Mouse (Mus musculus) midbrain, embryonic 16.5 days (tissue): ENCODE results near the gene Adgrf3. TPM values are rescaled to one million over a fixed set of nuclear protein-coding genes. Genes with fewer than 3 reads are reported as not detected.

Source experiments
- ATAC-seq: fragments of 200-750 bp; cut with Nextera tagmentation; 2 replicates; pipeline ENCODE4 v1.8.0; 2017; ENCODE audit warnings: moderate TSS enrichment
- H3K27ac ChIP-seq: fragments of 300-500 bp; sonication (generic); 2 replicates; pipeline ENCODE4 v1.5.1; 2014; ENCODE audit warnings: mild to moderate bottlenecking, low read length, mixed read lengths
- H3K27me3 ChIP-seq: fragments of 300-500 bp; sonication (generic); 2 replicates; pipeline ENCODE4 v1.6.1; 2014; ENCODE audit warnings: low read depth, low read length, mixed read lengths; ENCODE audit not compliant: control insufficient read depth, insufficient read depth
- H3K36me3 ChIP-seq: fragments of 300-500 bp; sonication (generic); 2 replicates; pipeline ENCODE4 v1.6.1; 2014; ENCODE audit warnings: mild to moderate bottlenecking, low read length, moderate library complexity, mixed read lengths; ENCODE audit not compliant: control insufficient read depth, insufficient read depth
- H3K4me1 ChIP-seq: fragments of 300-500 bp; sonication (generic); 2 replicates; pipeline ENCODE4 v1.6.1; 2014; ENCODE audit warnings: mild to moderate bottlenecking, low read length, mixed read lengths; ENCODE audit not compliant: control insufficient read depth, insufficient read depth
- H3K4me2 ChIP-seq: fragments of 300-500 bp; sonication (generic); 2 replicates; pipeline ENCODE4 v1.6.1; 2014; ENCODE audit warnings: mild to moderate bottlenecking, low read length, mixed read lengths
- H3K4me3 ChIP-seq: fragments of 300-500 bp; sonication (generic); 2 replicates; pipeline ENCODE4 v1.5.1; 2014; ENCODE audit warnings: low read depth, mild to moderate bottlenecking, low read length, moderate library complexity, mixed read lengths
- H3K9ac ChIP-seq: fragments of 300-500 bp; sonication (generic); 2 replicates; pipeline ENCODE4 v1.6.1; 2014; ENCODE audit warnings: low read depth, low read length, mixed read lengths
- H3K9me3 ChIP-seq: fragments of 300-500 bp; sonication (generic); replicated peaks from 2 replicates; pipeline ENCODE4 v1.6.1; 2014; ENCODE audit warnings: mild to moderate bottlenecking, low read length, mixed read lengths; ENCODE audit not compliant: control insufficient read depth, poor library complexity, severe bottlenecking
- WGBS: fragments of 180-500 bp; shearing (Covaris S2); extraction: QIAGEN DNeasy Blood & Tissue Kit; methylation state at CpG from one replicate; pipeline ENCODE4 v1.1.7; 2014; 5-methylcytosine and 5-hydroxymethylcytosine counted together
- polyA plus RNA-seq: library from polyadenylated mRNA; unstranded; fragments of >200 nt; fragmentation: Nextera tagmentation; extraction: Ambion mirVana; gene quantifications from 2 replicates; pipeline ENCODE4 v1.2.1, GENCODE M21; 2015

Gene Adgrf3
- polyA plus RNA-seq, 1 experiment from 2014 or later = not detected

GRCm38 (mm10) chr5:30233042-30233441, 27.5 kb upstream of the Adgrf3 start:
- H3K4me2 ChIP-seq = peak overlapping the region; percentile 64
- WGBS = under 1% methylated on average over 15 of the region's 15 CpGs
- H3K9ac ChIP-seq = peak overlapping the region; percentile 91
- ATAC-seq = peak; percentile 13; the same call in 1 of the 2 replicates
- H3K9me3 ChIP-seq = no peaks in the 10 kb centered on the region
- peaks cover 25% of the 10 kb centered on the region for H3K4me1 ChIP-seq
- H3K27me3 ChIP-seq = no peaks in the 10 kb centered on the region
- H3K27ac ChIP-seq = peak overlapping the region; percentile 91
- H3K36me3 ChIP-seq = no peaks in the 10 kb centered on the region
- peak overlapping the region; percentile 69 for H3K4me3 ChIP-seq

GRCm38 (mm10) chr5:30232271-30232971, 26.9 kb upstream of the Adgrf3 start, which contains the start of gene Selenoi:
TSS of gene Selenoi (plus strand) at chr5:30232581.
- Histone ChIP-seq H3K27ac (peak within 1 kb of the TSS; percentile 91), H3K4me1 (peaks cover 25% of the 10 kb centered on the region), H3K4me3 (peak within 1 kb of the TSS; percentile 69), H3K9me3 (no peaks in the 10 kb centered on the region), H3K4me2 (peak within 1 kb of the TSS; percentile 79), H3K9ac (peak within 1 kb of the TSS; percentile 91), H3K27me3 (no peaks in the 10 kb centered on the region), H3K36me3 (no peaks in the 10 kb centered on the region)
- WGBS = 1% methylated on average over 71 of the region's 71 CpGs
- peak; percentile 100 for ATAC-seq

- H3K27ac ChIP-seq = peak overlapping the region; percentile 91
- H3K4me1 ChIP-seq = peaks cover 25% of the 10 kb centered on the region
- no peaks in the 10 kb centered on the region for H3K27me3 ChIP-seq
- peak overlapping the region; percentile 79 for H3K4me2 ChIP-seq
- H3K36me3 ChIP-seq = no peaks in the 10 kb centered on the region
- WGBS = 37% methylated on average over 16 of the region's 16 CpGs
- ATAC-seq = no peak
- peak overlapping the region; percentile 69 for H3K4me3 ChIP-seq
- H3K9me3 ChIP-seq = no peaks in the 10 kb centered on the region
- peak overlapping the region; percentile 68 for H3K9ac ChIP-seq
Measured at GRCm38 (mm10) chr5:30231891-30232270, 26.4 kb upstream of the Adgrf3 start.

GRCm38 (mm10) chr5:30230901-30231300, 25.4 kb upstream of the Adgrf3 start:
- 82% methylated on average over 4 of the region's 4 CpGs for WGBS
- H3K9me3 ChIP-seq = no peaks in the 10 kb centered on the region
- H3K4me1 ChIP-seq = peaks cover 25% of the 10 kb centered on the region
- no peaks in the 10 kb centered on the region for H3K27me3 ChIP-seq
- H3K9ac ChIP-seq = no peak overlapping the region
- no peak for ATAC-seq
- H3K4me3 ChIP-seq = no peak overlapping the region
- no peak overlapping the region for H3K4me2 ChIP-seq
- H3K36me3 ChIP-seq = no peaks in the 10 kb centered on the region
- H3K27ac ChIP-seq = no peak overlapping the region

- H3K36me3 ChIP-seq = peaks cover 3% of the 10 kb centered on the region; the same call in 1 of the 2 replicates
- H3K4me3 ChIP-seq = no peak overlapping the region
- ATAC-seq = no peak
- no peaks in the 10 kb centered on the region for H3K4me1 ChIP-seq
- WGBS = 98% methylated on average over 8 of the region's 8 CpGs
- no peak overlapping the region for H3K4me2 ChIP-seq
- no peaks in the 10 kb centered on the region for H3K27me3 ChIP-seq
- no peak overlapping the region for H3K27ac ChIP-seq
- H3K9me3 ChIP-seq = no peaks in the 10 kb centered on the region
- no peak overlapping the region for H3K9ac ChIP-seq
Measured at GRCm38 (mm10) chr5:30222681-30223080, 17.2 kb upstream of the Adgrf3 start.

GRCm38 (mm10) chr5:30220666-30221065, 15.1 kb upstream of the Adgrf3 start:
- Histone ChIP-seq H3K27ac (no peak overlapping the region), H3K4me2 (no peak overlapping the region), H3K27me3 (no peaks in the 10 kb centered on the region), H3K9ac (no peak overlapping the region), H3K9me3 (no peaks in the 10 kb centered on the region), H3K36me3 (peaks cover 3% of the 10 kb centered on the region; the same call in 1 of the 2 replicates), H3K4me1 (no peaks in the 10 kb centered on the region), H3K4me3 (no peak overlapping the region)
- WGBS = 87% methylated on average over 8 of the region's 8 CpGs
- no peak for ATAC-seq

GRCm38 (mm10) chr5:30219715-30220114, 14.2 kb upstream of the Adgrf3 start:
- no peaks in the 10 kb centered on the region for H3K9me3 ChIP-seq
- WGBS = 93% methylated on average over 2 of the region's 2 CpGs

GRCm38 (mm10) chr5:30215970-30216369, 10.4 kb upstream of the Adgrf3 start:
- no peak for ATAC-seq
- H3K27ac ChIP-seq = no peak overlapping the region
- 81% methylated on average over 5 of the region's 5 CpGs for WGBS
- H3K4me1 ChIP-seq = no peaks in the 10 kb centered on the region
- no peak overlapping the region for H3K4me2 ChIP-seq
- H3K36me3 ChIP-seq = no peaks in the 10 kb centered on the region
- H3K4me3 ChIP-seq = no peak overlapping the region
- H3K9ac ChIP-seq = no peak overlapping the region
- H3K27me3 ChIP-seq = no peaks in the 10 kb centered on the region
- no peaks in the 10 kb centered on the region for H3K9me3 ChIP-seq

More at GRCm38 (mm10) chr5:30219715-30220114, 14.2 kb upstream of the Adgrf3 start:
- Histone ChIP-seq H3K4me2 (no peak overlapping the region), H3K36me3 (peaks cover 3% of the 10 kb centered on the region; the same call in 1 of the 2 replicates), H3K4me1 (no peaks in the 10 kb centered on the region), H3K4me3 (no peak overlapping the region), H3K9ac (no peak overlapping the region), H3K27ac (no peak overlapping the region), H3K27me3 (no peaks in the 10 kb centered on the region)
- no peak for ATAC-seq

GRCm38 (mm10) chr5:30214889-30215288, 9.4 kb upstream of the Adgrf3 start:
- no peak overlapping the region for H3K9ac ChIP-seq
- H3K4me3 ChIP-seq = no peak overlapping the region
- no peak for ATAC-seq
- no peaks in the 10 kb centered on the region for H3K27me3 ChIP-seq
- H3K9me3 ChIP-seq = no peaks in the 10 kb centered on the region
- H3K36me3 ChIP-seq = no peaks in the 10 kb centered on the region
- H3K4me2 ChIP-seq = no peak overlapping the region
- 10% methylated on average over 4 of the region's 4 CpGs for WGBS
- H3K4me1 ChIP-seq = no peaks in the 10 kb centered on the region
- no peak overlapping the region for H3K27ac ChIP-seq
